Mouse (Mus musculus): ENCODE data around the gene Yju2. TPM values are rescaled to one million over a fixed set of nuclear protein-coding genes. Genes with fewer than 3 reads are reported as not detected.
"Not testable (repeated sequence)": the region's sequence is repeated elsewhere in the genome, so short reads cannot be mapped to it uniquely, and the experiment has no call there.

The Yju2 gene
- total RNA-seq (2021): 10 to 100 TPM; 14.2 to 15.0 TPM
- long read RNA-seq, experiment 1, transcript Yju2-201 (8 exons, 1,660 nt): major isoform, 11 of 13 reads
- long read RNA-seq, experiment 1, partial matches to known transcripts: 1 of 13 reads
- long read RNA-seq, experiment 1, other reads (novel, unspliced or antisense): 1 of 13 reads
- long read RNA-seq, experiment 2, transcript Yju2-201 (8 exons, 1,660 nt): major isoform, 7 of 9 reads
- long read RNA-seq, experiment 2, partial matches to known transcripts: 2 of 9 reads
- long read RNA-seq, experiment 2, other reads (novel, unspliced or antisense): 0 of 9 reads

- intact Hi-C loops (cut with DNase I): loop anchor here (5.0 kb wide), 1 partner anchor 257 kb away; no protein-coding TSS in a partner anchor
- peak; percentile 95 to 98 for DNase-seq (ENCODE audit: low spot score in 2 of 2)
Measured at GRCm38 (mm10) chr17:55958918-55959728, at the start of gene Yju2. Yju2 (plus strand) TSS chr17:55959099.

GRCm38 (mm10) chr17:55931553-55932502 is 27.1 kb upstream of the Yju2 start:
- intact Hi-C loops (cut with DNase I): no loop called here
- DNase-seq (ENCODE audit: low spot score in 2 of 2): peak; percentile 62 to 75

GRCm38 (mm10) chr17:55932635-55933034 is 26.3 kb upstream of the Yju2 start:
- DNase-seq (ENCODE audit: low spot score in 2 of 2): no peak
- intact Hi-C loops (cut with DNase I): no loop called here

- intact Hi-C loops (cut with DNase I): no loop called here
- no peak for DNase-seq (ENCODE audit: low spot score in 2 of 2)
Measured at GRCm38 (mm10) chr17:55933191-55933590, 25.7 kb upstream of the Yju2 start.

- DNase-seq (ENCODE audit: low spot score in 2 of 2); intact Hi-C loops (cut with DNase I): not testable (repeated sequence)
Measured at GRCm38 (mm10) chr17:55944387-55944865, 14.5 kb upstream of the Yju2 start.

- intact Hi-C loops (cut with DNase I): loop anchor here (5.0 kb wide), 1 partner anchor 53 kb away; the partner anchor contains the start of gene Zfp959
- peak; percentile 94 to 96 for DNase-seq (ENCODE audit: low spot score in 2 of 2)
Measured at GRCm38 (mm10) chr17:55944866-55945682, 13.8 kb upstream of the Yju2 start.

- intact Hi-C loops (cut with DNase I): loop anchor here (5.0 kb wide), 1 partner anchor 53 kb away; the partner anchor contains the start of gene Zfp959
- no peak for DNase-seq (ENCODE audit: low spot score in 2 of 2)
Measured at GRCm38 (mm10) chr17:55945696-55946095, 13.2 kb upstream of the Yju2 start.

GRCm38 (mm10) chr17:55948647-55949046 is 10.3 kb upstream of the Yju2 start:
- no peak for DNase-seq (ENCODE audit: low spot score in 2 of 2)
- intact Hi-C loops (cut with DNase I): loop anchor here (5.0 kb wide), 1 partner anchor 56 kb away; the partner anchor contains the start of gene Zfp959

GRCm38 (mm10) chr17:55949400-55949799 is 9.5 kb upstream of the Yju2 start, which contains the start of gene Zfp119b:
Zfp119b (minus strand) TSS chr17:55949500.
- intact Hi-C loops (cut with DNase I): loop anchor here (5.0 kb wide), 1 partner anchor 57 kb away; the partner anchor contains the start of gene Zfp959

GRCm38 (mm10) chr17:55950601-55951000 is 8.3 kb upstream of the Yju2 start:
- no peak for DNase-seq (ENCODE audit: low spot score in 2 of 2)
- intact Hi-C loops (cut with DNase I): no loop called here

More at GRCm38 (mm10) chr17:55949400-55949799, 9.5 kb upstream of the Yju2 start, which contains the start of gene Zfp119b:
- DNase-seq (ENCODE audit: low spot score in 2 of 2): no peak

- DNase-seq (ENCODE audit: low spot score in 2 of 2): no peak
- intact Hi-C loops (cut with DNase I): no loop called here
Measured at GRCm38 (mm10) chr17:55952041-55952440, 6.9 kb upstream of the Yju2 start.

- DNase-seq (ENCODE audit: low spot score in 2 of 2): peak in 1 of 2 experiments; percentile 3
Measured at GRCm38 (mm10) chr17:55952447-55953027, 6.4 kb upstream of the Yju2 start, which contains the start of gene Ebi3. Ebi3 (plus strand) TSS chr17:55952640.

GRCm38 (mm10) chr17:55953751-55954150 is 5.1 kb upstream of the Yju2 start:
- no peak for DNase-seq (ENCODE audit: low spot score in 2 of 2)
- intact Hi-C loops (cut with DNase I): no loop called here

More at GRCm38 (mm10) chr17:55952447-55953027, 6.4 kb upstream of the Yju2 start, which contains the start of gene Ebi3:
- intact Hi-C loops (cut with DNase I): no loop called here

GRCm38 (mm10) chr17:55954229-55954628 is 4.7 kb upstream of the Yju2 start:
- no peak for DNase-seq (ENCODE audit: low spot score in 2 of 2)

GRCm38 (mm10) chr17:55956129-55956528 is 2.8 kb upstream of the Yju2 start:
- peak; percentile 67 to 82 for DNase-seq (ENCODE audit: low spot score in 2 of 2)
- intact Hi-C loops (cut with DNase I): loop anchor here (5.0 kb wide), 1 partner anchor 254 kb away; no protein-coding TSS in a partner anchor

More at GRCm38 (mm10) chr17:55954229-55954628, 4.7 kb upstream of the Yju2 start:
- intact Hi-C loops (cut with DNase I): no loop called here

- intact Hi-C loops (cut with DNase I): loop anchor here (5.0 kb wide), 1 partner anchor 254 kb away; no protein-coding TSS in a partner anchor
- no peak for DNase-seq (ENCODE audit: low spot score in 2 of 2)
Measured at GRCm38 (mm10) chr17:55956591-55956990, 2.3 kb upstream of the Yju2 start.

- peak; percentile 71 to 79 for DNase-seq (ENCODE audit: low spot score in 2 of 2)
- intact Hi-C loops (cut with DNase I): loop anchor here (5.0 kb wide), 1 partner anchor 255 kb away; no protein-coding TSS in a partner anchor
Measured at GRCm38 (mm10) chr17:55957168-55957567, 1.7 kb upstream of the Yju2 start.
